Mouse (Mus musculus) testis, adult 2 months (tissue): ENCODE data around the gene Camkk1.

ENCODE experiments used
- CTCF ChIP-seq: fragments of 200-500 bp; IDR thresholded peaks from 2 replicates; pipeline ENCODE4 v1.5.1; 2012; ENCODE audit warnings: low read depth, mild to moderate bottlenecking, inconsistent platforms, low read length, moderate library complexity; ENCODE audit not compliant: control insufficient read depth, insufficient read depth, insufficient replicate concordance
- POLR2A ChIP-seq: fragments of 200-500 bp; IDR thresholded peaks from 2 replicates; pipeline ENCODE4 v1.6.1; 2012; ENCODE audit warnings: low read depth, mild to moderate bottlenecking, inconsistent platforms, low read length, moderate library complexity; ENCODE audit not compliant: control insufficient read depth

- TF ChIP-seq CTCF: no peak
- no peak for TF ChIP-seq POLR2A
Observed at GRCm38 (mm10) chr11:72982516-72982915, 36.3 kb upstream of the Camkk1 start.
